Mouse (Mus musculus) liver, embryonic 14.5 days (tissue): Measurements from ENCODE around the gene Gm12184. TPM values are rescaled to one million over a fixed set of nuclear protein-coding genes. Genes with fewer than 3 reads are reported as not detected.

Experiments used
- ATAC-seq: fragments of 200-750 bp; cut with Nextera tagmentation; 2 replicates; pipeline ENCODE4 v1.8.0; 2017; ENCODE audit warnings: moderate number of reproducible peaks, mild to moderate bottlenecking, moderate library complexity; ENCODE audit not compliant: insufficient read depth
- DNase-seq, 3 experiments: peaks; one replicate each; pipeline ENCODE4 v3.0.0-alpha.2; 2012 to 2013; ENCODE audit warnings: low read depth in 3 of 3, low spot score in 3 of 3
- H3K27ac ChIP-seq: fragments of 300-500 bp; sonication (generic); 2 replicates; pipeline ENCODE4 v1.5.1; 2014; ENCODE audit warnings: moderate library complexity, mild to moderate bottlenecking, control low read depth, inconsistent platforms
- H3K27me3 ChIP-seq: fragments of 300-500 bp; sonication (generic); 2 replicates; pipeline ENCODE4 v1.6.1; 2014; ENCODE audit warnings: mild to moderate bottlenecking, low read length, moderate library complexity; ENCODE audit not compliant: control insufficient read depth, insufficient read depth
- H3K36me3 ChIP-seq: fragments of 300-500 bp; sonication (generic); replicated peaks from 2 replicates; pipeline ENCODE4 v1.6.1; 2014; ENCODE audit warnings: low read depth; ENCODE audit not compliant: control insufficient read depth, insufficient read depth
- H3K4me1 ChIP-seq, 2 experiments: fragments of 200-500 bp in 1 of 2; fragments of 300-500 bp in 1 of 2; sonication (generic) in 1 of 2; replicated peaks; 2 replicates each; pipeline ENCODE4 v1.6.1; 2012 to 2014; ENCODE audit warnings: antibody characterized with exemption in 1 of 2, inconsistent platforms in 1 of 2, low read length in 1 of 2; ENCODE audit not compliant: control insufficient read depth in 2 of 2, insufficient read depth in 2 of 2
- H3K4me2 ChIP-seq: fragments of 300-500 bp; sonication (generic); 2 replicates; pipeline ENCODE4 v1.6.1; 2014; ENCODE audit warnings: low read depth, mild to moderate bottlenecking, control low read depth, moderate library complexity
- H3K4me3 ChIP-seq, 2 experiments: fragments of 200-500 bp in 1 of 2; fragments of 300-500 bp in 1 of 2; sonication (generic) in 1 of 2; 2 replicates each; pipeline ENCODE4 v1.5.1; 2012 to 2014; ENCODE audit warnings: low read depth in 2 of 2, low read length in 2 of 2, mild to moderate bottlenecking in 2 of 2, control low read depth in 1 of 2, inconsistent platforms in 1 of 2, moderate library complexity in 1 of 2; ENCODE audit not compliant: insufficient read depth in 1 of 2
- H3K9ac ChIP-seq: fragments of 300-500 bp; sonication (generic); replicated peaks from 2 replicates; pipeline ENCODE4 v1.6.1; 2014; ENCODE audit warnings: mild to moderate bottlenecking, control low read depth, moderate library complexity
- H3K9me3 ChIP-seq: fragments of 300-500 bp; sonication (generic); 2 replicates; pipeline ENCODE4 v1.6.1; 2016; ENCODE audit warnings: low read length, mixed read lengths; ENCODE audit not compliant: control insufficient read depth
- CTCF ChIP-seq: IDR thresholded peaks from 2 replicates; pipeline ENCODE4 v1.5.1; 2016; ENCODE audit warnings: antibody characterized with exemption, low read depth, control low read depth
- EP300 ChIP-seq: IDR thresholded peaks from 2 replicates; pipeline ENCODE4 v1.6.1; 2016; ENCODE audit warnings: antibody characterized with exemption, low read depth
- whole genome bisulfite sequencing: fragments of 180-500 bp; shearing (Covaris S2); extraction: QIAGEN DNeasy Blood & Tissue Kit; methylation state at CpG from one replicate; pipeline ENCODE4 v1.1.7; 2014; ENCODE audit not compliant: insufficient replicate concordance; 5-methylcytosine and 5-hydroxymethylcytosine counted together
- polyA plus RNA-seq, 2 experiments: library from polyadenylated mRNA; depleted of rRNA in 1 of 2; stranded (reverse) in 1 of 2; unstranded in 1 of 2; fragments of >200 nt; fragmentation: Nextera tagmentation in 1 of 2; extraction: Ambion mirVana in 1 of 2; gene quantifications; 2 replicates each; pipeline versions ENCODE4 v1.2.1 to v1.2.3; 2012 to 2014

Gm12184 gene
- polyA plus RNA-seq, 2 experiments: 1.6 to 12.4 TPM

DNA sequence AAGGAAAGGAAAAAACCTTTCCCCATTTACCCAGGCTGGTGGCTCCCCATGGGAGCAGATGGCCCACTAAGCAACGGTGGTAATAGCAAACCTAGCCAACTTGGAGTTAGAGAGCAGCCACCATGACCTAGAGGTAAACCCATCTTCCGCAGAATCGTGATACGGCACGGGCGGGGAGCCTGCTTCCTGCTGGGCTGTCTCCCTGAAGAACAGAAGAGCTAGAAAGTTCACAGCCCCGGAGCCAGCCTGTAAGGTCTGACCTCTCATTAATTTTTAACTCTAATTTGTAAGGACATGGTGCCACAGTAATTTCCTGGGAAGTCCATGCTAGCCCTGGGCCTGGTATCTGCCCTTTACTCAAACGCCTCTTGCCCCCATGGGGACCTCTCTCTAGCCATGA, 35.5 kb downstream of the Gm12184 start:
- DNase-seq (no peak), ATAC-seq (no peak)
- 55% methylated on average over 8 of the region's 8 CpGs for WGBS
- TF ChIP-seq EP300: no peak
- TF ChIP-seq CTCF: no peak
- H3K4me3 ChIP-seq: no peak overlapping the region
- no peaks in the 10 kb centered on the region for H3K27me3 ChIP-seq
- H3K4me2 ChIP-seq: peak overlapping the region; percentile 26; the same call in 1 of the 2 replicates
- H3K36me3 ChIP-seq: no peaks in the 10 kb centered on the region
- H3K9ac ChIP-seq: no peak overlapping the region
- peaks cover 0 to 13% of the 10 kb centered on the region in 2 experiments; a peak in 2 of 4 replicates for H3K4me1 ChIP-seq
- H3K27ac ChIP-seq: no peak overlapping the region
- H3K9me3 ChIP-seq: no peaks in the 10 kb centered on the region

DNA sequence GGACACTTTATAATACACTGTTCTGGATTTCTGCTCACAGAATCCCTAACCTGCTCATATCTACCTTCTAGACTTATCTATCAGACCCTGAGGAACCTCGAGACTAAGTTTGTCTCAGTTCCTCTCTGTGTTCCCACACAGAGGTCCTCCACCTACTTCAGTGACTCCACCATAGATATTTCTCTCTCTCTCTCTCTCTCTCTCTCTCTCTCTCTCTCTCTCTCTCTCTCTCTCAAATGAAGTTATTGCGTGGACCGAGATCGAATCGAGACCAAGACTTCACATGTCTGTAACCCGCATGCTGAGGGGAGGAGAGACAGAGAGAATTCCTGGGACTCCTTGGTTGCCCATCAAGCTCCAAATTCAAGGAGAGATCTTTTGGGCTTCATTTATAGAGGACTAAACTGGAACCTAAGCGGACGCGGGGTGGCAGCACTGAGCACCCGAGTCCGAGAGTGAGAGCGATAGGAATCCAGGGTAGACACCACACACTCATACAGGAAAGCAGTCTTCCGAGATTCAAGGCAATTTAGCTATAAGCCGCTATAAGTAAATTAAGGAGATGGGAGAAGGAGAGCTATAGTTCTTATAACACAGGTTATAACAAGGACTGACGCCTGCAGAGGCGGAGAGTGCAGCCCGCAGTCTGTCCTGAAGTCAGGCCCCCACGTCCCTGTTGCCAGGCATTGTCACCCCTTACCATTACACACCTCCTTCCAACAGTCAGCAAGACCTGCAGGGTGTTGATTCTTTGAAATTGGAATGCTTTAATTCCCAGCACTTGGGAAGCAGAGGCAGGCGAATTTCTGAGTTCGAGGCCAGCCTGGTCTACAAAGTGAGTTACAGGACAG, 36.3 kb downstream of the Gm12184 start:
- H3K27me3 ChIP-seq: no peaks in the 10 kb centered on the region
- ATAC-seq: peak; percentile 54; the same call in 1 of the 2 replicates

GRCm38 (mm10) chr11:48789215-48789614, 37.2 kb downstream of the Gm12184 start:
- Histone ChIP-seq H3K4me2 (peak overlapping the region; percentile 77; the same call in 1 of the 2 replicates), H3K4me3 (no peak overlapping the region), H3K9me3 (no peaks in the 10 kb centered on the region), H3K36me3 (no peaks in the 10 kb centered on the region), H3K4me1 (peaks cover 0 to 13% of the 10 kb centered on the region in 2 experiments; a peak in 2 of 4 replicates), H3K9ac (no peak overlapping the region), H3K27me3 (no peaks in the 10 kb centered on the region), H3K27ac (no peak overlapping the region)
- TF ChIP-seq EP300 (no peak), CTCF (no peak)
- no peak for ATAC-seq
- DNase-seq: no peak
- 71% methylated on average over 5 of the region's 5 CpGs for WGBS

More for the DNA sequence above, 36.3 kb downstream of the Gm12184 start:
- 16% methylated on average over 20 of the region's 20 CpGs for WGBS
- Histone ChIP-seq H3K9ac (no peak overlapping the region), H3K4me3 (no peak overlapping the region), H3K36me3 (no peaks in the 10 kb centered on the region), H3K27ac (no peak overlapping the region), H3K4me1 (peaks cover 0 to 13% of the 10 kb centered on the region in 2 experiments; a peak in 2 of 4 replicates), H3K9me3 (no peaks in the 10 kb centered on the region), H3K4me2 (peak overlapping the region; percentile 41)
- DNase-seq: peak; percentile 60 to 72 (median 64)
- peak; percentile 93 for TF ChIP-seq CTCF
- TF ChIP-seq EP300: no peak

DNA sequence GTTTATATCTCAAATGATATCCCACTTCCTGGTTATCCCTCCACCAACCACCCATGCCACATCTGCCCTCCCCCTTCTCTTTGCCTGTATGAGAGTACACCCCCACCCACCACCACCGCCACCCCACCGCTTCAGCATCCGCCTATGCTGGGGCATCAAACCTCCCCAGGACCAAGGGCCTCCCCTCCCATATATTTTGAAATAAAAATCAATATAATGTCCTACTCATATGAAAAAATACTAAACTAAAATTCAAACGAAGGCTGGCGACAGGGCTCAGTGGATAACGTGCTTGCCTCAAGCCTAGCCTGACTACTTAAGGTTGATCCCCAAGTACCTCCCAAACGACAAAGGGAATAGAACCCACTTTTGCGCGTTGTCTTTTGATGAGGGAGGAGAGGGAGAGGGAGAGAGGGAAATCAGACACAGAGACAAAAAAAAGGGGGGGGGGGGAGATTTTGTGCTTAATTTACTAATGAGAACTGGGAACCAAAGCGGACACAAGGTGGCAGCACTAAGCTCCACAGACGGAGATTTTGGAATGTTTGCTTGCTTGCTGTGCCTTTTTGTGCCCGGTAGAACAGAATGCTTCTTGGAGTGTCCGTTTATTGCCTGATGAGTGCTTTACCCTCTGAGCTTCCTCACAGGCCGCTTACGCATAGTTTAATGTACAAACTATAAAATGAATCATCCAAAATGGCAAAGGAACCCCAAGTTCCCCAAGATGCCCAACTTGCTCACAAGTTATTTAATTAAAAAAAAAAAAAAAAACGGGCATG, 38.0 kb downstream of the Gm12184 start:
- Histone ChIP-seq H3K9me3 (no peaks in the 10 kb centered on the region), H3K4me3 (peak overlapping the region; percentile 51 to 61), H3K4me2 (peak overlapping the region; percentile 77), H3K27ac (no peak overlapping the region), H3K4me1 (peaks cover 0 to 13% of the 10 kb centered on the region in 2 experiments; a peak in 2 of 4 replicates), H3K36me3 (no peaks in the 10 kb centered on the region), H3K27me3 (no peaks in the 10 kb centered on the region), H3K9ac (peak overlapping the region; percentile 23; the same call in 1 of the 2 replicates)
- peak; percentile 53; the same call in 1 of the 2 replicates for ATAC-seq
- TF ChIP-seq EP300: no peak
- TF ChIP-seq CTCF: peak; percentile 75
- DNase-seq: peak; percentile 65 to 74 (median 68)
- WGBS: 6% methylated on average over 16 of the region's 16 CpGs
